ENCODE assay signal across 24 mouse cellular contexts in genomic region chr16:93979316-93979715, GRCm38 (mm10). TPM values are rescaled to one million over a fixed set of nuclear protein-coding genes. Genes with fewer than 3 reads are reported as not detected.
DNase-seq lines count a peak whose midpoint lies in the region; ATAC-seq and TF ChIP-seq lines count a peak whose summit lies in the region.
"Had no signal": no experiment of that assay in that cellular context is flagged by ENCODE, and none has a peak within 500 bp of the region (broad histone marks: within the 10 kb centered on the region; RNA-seq: fewer than 3 reads in every experiment).

No protein-coding gene starts in this region.

- no peaks in the 10 kb centered on the region for H3K36me3 ChIP-seq in kidney, postnatal 0 days (ENCODE audit: insufficient read depth, low read length)
- no peaks in the 10 kb centered on the region for H3K36me3 ChIP-seq in E14TG2a.4 (ENCODE audit: insufficient read depth, low read length)
- no peaks in the 10 kb centered on the region for H3K36me3 ChIP-seq in liver, embryonic 13.5 days
- H3K36me3 ChIP-seq in forebrain, embryonic 14.5 days (ENCODE audit: control insufficient read depth, insufficient read depth, low read length) = no peaks in the 10 kb centered on the region
- H3K36me3 ChIP-seq: forebrain, embryonic 12.5 days; heart, embryonic 13.5 days; kidney, embryonic 15.5 days; limb, embryonic 15.5 days had no signal

- no peak overlapping the region for H3K4me3 ChIP-seq in kidney, postnatal 0 days (replicated peaks; ENCODE audit: low read depth, low read length)
- 0 out of 2 replicates have a peak overlapping the region, but pooled peaks have one; percentile 52 for H3K4me3 ChIP-seq in E14TG2a.4 (replicated peaks; ENCODE audit: low read length)
- no peak overlapping the region for H3K4me3 ChIP-seq in liver, embryonic 13.5 days (replicated peaks)
- H3K4me3 ChIP-seq in forebrain, embryonic 14.5 days (ENCODE audit: low read depth, low read length) = no peak overlapping the region
- H3K4me3 ChIP-seq: forebrain, embryonic 12.5 days; heart, embryonic 13.5 days; kidney, embryonic 15.5 days; limb, embryonic 15.5 days had no signal

- no peaks in the 10 kb centered on the region for H3K4me1 ChIP-seq in kidney, postnatal 0 days (replicated peaks; ENCODE audit: insufficient read depth, low read length)
- peaks cover 67% of the 10 kb centered on the region for H3K4me1 ChIP-seq in E14TG2a.4 (replicated peaks; ENCODE audit: low read depth, low read length)
- H3K4me1 ChIP-seq in liver, embryonic 13.5 days (replicated peaks) = 0 out of 2 replicates have a peak, but pooled peaks cover 7% of the 10 kb centered on the region
- no peaks in the 10 kb centered on the region for H3K4me1 ChIP-seq in forebrain, embryonic 14.5 days (ENCODE audit: control insufficient read depth, insufficient read depth, low read length)
- H3K4me1 ChIP-seq: forebrain, embryonic 12.5 days had no signal

- no peak overlapping the region for H3K4me2 ChIP-seq in kidney, postnatal 0 days (ENCODE audit: low read length)
- H3K4me2 ChIP-seq in liver, embryonic 13.5 days = no peak overlapping the region
- H3K4me2 ChIP-seq in forebrain, embryonic 14.5 days (ENCODE audit: low read length) = no peak overlapping the region
- H3K4me2 ChIP-seq: forebrain, embryonic 12.5 days; heart, embryonic 13.5 days; hindbrain, embryonic 14.5 days; kidney, embryonic 15.5 days; limb, embryonic 15.5 days had no signal

- 0 out of 2 replicates have a peak, but pooled peaks have one; percentile 17 for ATAC-seq in kidney, postnatal 0 days (replicated peaks; ENCODE audit: low FRiP score, low read depth)
- peak; percentile 54 for ATAC-seq in liver, embryonic 13.5 days (ENCODE audit: low read depth)
- no peak for ATAC-seq in forebrain, embryonic 14.5 days
- ATAC-seq: lung, postnatal 0 days; Patski had no signal

- H3K27ac ChIP-seq in kidney, postnatal 0 days = no peak overlapping the region
- no peak overlapping the region for H3K27ac ChIP-seq in liver, embryonic 13.5 days
- H3K27ac ChIP-seq in forebrain, embryonic 14.5 days (ENCODE audit: low read depth, low read length) = no peak overlapping the region
- H3K27ac ChIP-seq: forebrain, embryonic 12.5 days; heart, embryonic 13.5 days; hindbrain, embryonic 14.5 days; kidney, embryonic 15.5 days; limb, embryonic 15.5 days had no signal

- WGBS in kidney, postnatal 0 days = 93% methylated on average over 2 of the region's 2 CpGs
- WGBS in liver, embryonic 13.5 days (ENCODE audit: insufficient replicate concordance) = 65% methylated on average over 2 of the region's 2 CpGs
- WGBS in forebrain, embryonic 14.5 days = 79% methylated on average over 2 of the region's 2 CpGs

- no peaks in the 10 kb centered on the region for H3K27me3 ChIP-seq in kidney, postnatal 0 days (ENCODE audit: insufficient read depth, low read length)
- H3K27me3 ChIP-seq in E14TG2a.4 (ENCODE audit: insufficient read depth, low read length) = no peaks in the 10 kb centered on the region
- no peaks in the 10 kb centered on the region for H3K27me3 ChIP-seq in liver, embryonic 13.5 days
- no peaks in the 10 kb centered on the region for H3K27me3 ChIP-seq in forebrain, embryonic 14.5 days (replicated peaks; ENCODE audit: control insufficient read depth, insufficient read depth, low read length)
- H3K27me3 ChIP-seq: forebrain, embryonic 12.5 days; heart, embryonic 13.5 days; limb, embryonic 15.5 days; Patski had no signal

- H3K9me3 ChIP-seq in kidney, postnatal 0 days (replicated peaks; ENCODE audit: low read length) = no peaks in the 10 kb centered on the region
- H3K9me3 ChIP-seq in E14TG2a.4 (ENCODE audit: low read length) = peaks cover 7% of the 10 kb centered on the region; the same call in 1 of the 2 replicates
- H3K9me3 ChIP-seq in liver, embryonic 13.5 days (replicated peaks) = no peaks in the 10 kb centered on the region
- no peaks in the 10 kb centered on the region for H3K9me3 ChIP-seq in forebrain, embryonic 14.5 days (replicated peaks; ENCODE audit: control insufficient read depth, low read length)
- H3K9me3 ChIP-seq: forebrain, embryonic 12.5 days; heart, embryonic 13.5 days; kidney, embryonic 15.5 days; limb, embryonic 15.5 days had no signal

- DNase-seq in kidney, postnatal 0 days (ENCODE audit: low spot score) = no peak
- DNase-seq in kidney, postnatal 10 days = no peak
- peak; percentile 87 for DNase-seq in ZHBTc4 (ENCODE audit: low read depth, low spot score)
- peak; percentile 35 for DNase-seq in liver, embryonic 13.5 days
- no peak for DNase-seq in left cerebral cortex, adult 9 months (ENCODE audit: low spot score in 2 of 2)
- DNase-seq in forebrain, embryonic 14.5 days (ENCODE audit: low spot score) = no peak
- DNase-seq in gastrocnemius, adult 8-10 months (ENCODE audit: low spot score in 2 of 2) = no peak
- DNase-seq: cerebellum, adult 2 months; cerebellum, postnatal 36 days; gastrocnemius, postnatal 14 days; heart, adult 18-20 months; layer of hippocampus, postnatal 36 days; right cerebral cortex, postnatal 4 days; thymus, postnatal 25 days had no signal

- no peak overlapping the region for H3K9ac ChIP-seq in kidney, postnatal 0 days (ENCODE audit: low read depth, low read length)
- no peak overlapping the region for H3K9ac ChIP-seq in liver, embryonic 13.5 days
- no peak overlapping the region for H3K9ac ChIP-seq in forebrain, embryonic 14.5 days (ENCODE audit: low read length)
- H3K9ac ChIP-seq: forebrain, embryonic 12.5 days; heart, embryonic 13.5 days; hindbrain, embryonic 14.5 days; kidney, embryonic 15.5 days; limb, embryonic 15.5 days had no signal

- no peak for TF ChIP-seq CTCF in kidney, postnatal 0 days (IDR thresholded peaks at IDR 0.05; ENCODE audit: low read depth)
- no peak for TF ChIP-seq CTCF in E14TG2a.4 (conservative IDR thresholded peaks at IDR 0.05; ENCODE audit: low read length)

RNA-seq across cellular contexts. Expression of gene Cldn14, which starts 29.3 kb away (rescaled TPM):
- 0.74 and 0.95 TPM in 2 replicates for polyA plus RNA-seq in kidney, postnatal 0 days (2015; fragmentation: Nextera tagmentation; extraction: Ambion mirVana)
- 0.91 and 0.96 TPM in 2 replicates for polyA plus RNA-seq in liver, embryonic 13.5 days (2015; fragmentation: Nextera tagmentation; extraction: Ambion mirVana)
- not detected in 2 replicates for polyA plus RNA-seq in forebrain, embryonic 14.5 days (2014; fragmentation: Nextera tagmentation; extraction: Ambion mirVana)
- total RNA-seq in gastrocnemius, adult 8-10 months (2022) = not detected
- total RNA-seq: gastrocnemius, postnatal 14 days; heart, adult 18-20 months; heart, postnatal 25 days had no signal
- polyA plus RNA-seq: C2C12; forebrain, embryonic 12.5 days; heart, embryonic 13.5 days; hindbrain, embryonic 14.5 days; limb, embryonic 15.5 days; lung, postnatal 0 days; Patski had no signal

Comparison
In these comparisons a context has a peak if more than half of its experiments do, and no peak if none do; other contexts are left out.
1. DNase-seq: peak in ZHBTc4 (single experiment) and liver, embryonic 13.5 days (single experiment); none in kidney, postnatal 0 days (single experiment), kidney, postnatal 10 days (single experiment), left cerebral cortex, adult 9 months (0 of 2), forebrain, embryonic 14.5 days (single experiment) and gastrocnemius, adult 8-10 months (0 of 2).